Mouse (Mus musculus) bone marrow, adult 2 months (tissue): ENCODE measurements around the gene Stn1. TPM values are rescaled to one million over a fixed set of nuclear protein-coding genes. Genes with fewer than 3 reads are reported as not detected.
A peak's percentile ranks its signal among the peaks of the same experiment; 100 is the strongest.

Experiments
- H3K27ac ChIP-seq: fragments of 200-500 bp; 2 replicates; pipeline ENCODE4 v1.5.1; 2012; ENCODE audit warnings: low read depth, mild to moderate bottlenecking, control low read depth, inconsistent platforms, low read length; ENCODE audit not compliant: control insufficient read depth, poor library complexity, insufficient read depth
- H3K4me1 ChIP-seq: fragments of 200-500 bp; 2 replicates; pipeline ENCODE4 v1.6.1; 2011; ENCODE audit warnings: low read length; ENCODE audit not compliant: control insufficient read depth, insufficient read depth
- H3K4me3 ChIP-seq: fragments of 200-500 bp; replicated peaks from 2 replicates; pipeline ENCODE3; 2011; ENCODE audit warnings: mild to moderate bottlenecking, low read depth, low read length, control low read depth; ENCODE audit not compliant: control insufficient read depth
- CTCF ChIP-seq: fragments of 200-500 bp; IDR thresholded peaks from 2 replicates; pipeline ENCODE4 v1.5.1; 2011; ENCODE audit warnings: low read length, control low read depth; ENCODE audit not compliant: control insufficient read depth, insufficient read depth
- POLR2A ChIP-seq: fragments of 200-500 bp; IDR thresholded peaks from 2 replicates; pipeline ENCODE4 v1.6.1; 2011; ENCODE audit warnings: low read depth, mild to moderate bottlenecking, control low read depth, low read length, borderline replicate concordance; ENCODE audit not compliant: control insufficient read depth
- WGBS: fragments of 180-500 bp; shearing (Covaris S2); methylation state at CpG from one replicate; pipeline ENCODE4 v1.1.7; 2018; 5-methylcytosine and 5-hydroxymethylcytosine counted together
- polyA plus RNA-seq: library from polyadenylated mRNA; stranded (reverse); fragments of >200 nt; gene quantifications from 2 replicates; pipeline ENCODE4 v1.2.4, GENCODE M21; 2011; ENCODE audit warnings: low replicate concordance; ENCODE audit not compliant: missing spikeins, insufficient read depth, insufficient read length

Stn1 gene
- polyA plus RNA-seq, 1 experiment, result 19.1 TPM

- Histone ChIP-seq H3K4me1 (no peaks in the 10 kb centered on the region), H3K27ac (no peak overlapping the region), H3K4me3 (no peak overlapping the region)
- no peak for TF ChIP-seq POLR2A
- TF ChIP-seq CTCF, result no peak
- 82% methylated on average over 4 of the region's 4 CpGs for WGBS
These were observed 38.4 kb downstream of the Stn1 start for GRCm38 (mm10) chr19:47498942-47499341.

GRCm38 (mm10) chr19:47497736-47498135 lies 39.6 kb downstream of the Stn1 start:
- H3K27ac ChIP-seq, result no peak overlapping the region
- TF ChIP-seq CTCF (no peak), POLR2A (no peak)
- no peaks in the 10 kb centered on the region for H3K4me1 ChIP-seq
- H3K4me3 ChIP-seq, result no peak overlapping the region
- 82% methylated on average over 6 of the region's 6 CpGs for WGBS

- WGBS, result 79% methylated on average over 9 of the region's 9 CpGs
- no peaks in the 10 kb centered on the region for H3K4me1 ChIP-seq
- H3K4me3 ChIP-seq, result no peak overlapping the region
- TF ChIP-seq POLR2A (no peak), CTCF (no peak)
- H3K27ac ChIP-seq, result no peak overlapping the region
These were observed 40.0 kb downstream of the Stn1 start for GRCm38 (mm10) chr19:47497313-47497712.

DNA sequence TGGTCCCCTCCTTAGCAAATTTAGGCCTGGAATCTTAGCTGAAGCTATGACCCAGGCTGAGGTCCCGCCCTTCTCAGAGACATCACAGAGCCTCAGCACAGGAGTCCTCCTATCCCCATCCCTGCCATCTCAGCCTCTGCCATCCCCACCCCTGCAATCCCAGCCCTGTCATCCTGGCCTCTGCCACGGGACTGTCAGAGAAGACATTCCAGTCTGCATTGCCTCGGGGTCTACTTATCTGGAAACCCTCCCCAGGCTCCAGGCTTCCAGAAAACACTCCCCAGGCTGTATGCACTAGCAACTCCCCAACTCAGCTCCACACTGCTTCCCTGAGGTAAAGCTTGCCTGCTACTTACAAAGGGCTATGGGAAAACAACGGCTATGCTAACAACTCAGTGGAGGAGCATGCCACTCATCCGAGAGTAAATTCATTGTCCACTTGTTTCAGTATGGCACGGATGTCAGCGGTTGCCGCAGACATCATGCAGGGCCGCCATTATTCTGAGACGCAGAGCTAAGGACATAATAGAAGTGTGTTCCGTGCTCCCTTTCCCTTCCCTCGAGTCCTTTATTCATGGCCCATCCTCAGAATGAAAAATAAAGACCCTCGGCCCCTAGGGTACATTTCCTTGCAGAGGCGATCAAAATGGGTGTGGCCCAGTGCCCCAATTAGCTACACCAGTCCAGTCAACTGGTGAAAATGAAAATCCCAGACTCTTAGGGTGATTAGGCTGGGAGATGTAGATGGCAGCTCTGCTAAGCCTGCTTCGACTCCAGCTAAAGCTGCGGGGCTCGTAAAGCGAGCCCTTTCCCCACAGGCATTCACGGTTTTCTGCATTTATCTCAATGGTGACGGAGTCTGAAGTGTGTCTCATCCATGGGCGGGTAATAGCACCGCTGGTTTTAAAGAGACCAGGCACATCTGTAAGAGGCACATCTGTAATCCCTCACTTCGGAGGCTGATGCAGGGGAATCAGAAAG lies 44.0 kb downstream of the Stn1 start:
- TF ChIP-seq POLR2A, result no peak
- TF ChIP-seq CTCF, result no peak
- WGBS, result 86% methylated on average over 23 of the region's 23 CpGs
- Histone ChIP-seq H3K4me3 (no peak overlapping the region), H3K4me1 (no peaks in the 10 kb centered on the region), H3K27ac (no peak overlapping the region)

DNA sequence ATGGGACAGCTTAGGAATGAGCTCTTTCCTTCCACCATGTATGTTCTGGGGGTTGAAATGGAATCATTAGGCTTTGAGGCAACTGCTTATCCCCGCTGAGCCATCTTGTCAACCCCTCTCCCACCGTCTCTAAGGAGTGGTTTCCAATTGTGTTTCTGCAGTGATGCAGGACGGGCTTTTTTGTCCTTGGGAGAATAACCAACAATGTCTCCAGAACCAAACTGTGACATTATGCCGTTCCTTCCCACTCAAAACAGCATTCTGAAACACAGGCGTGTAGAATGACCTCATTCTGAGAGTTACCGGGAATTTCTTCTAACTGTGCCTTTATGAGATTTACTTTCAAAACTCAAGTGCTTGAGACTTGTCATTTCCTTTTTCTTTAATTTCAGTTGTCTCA lies 44.9 kb downstream of the Stn1 start:
- Histone ChIP-seq H3K4me1 (no peaks in the 10 kb centered on the region), H3K27ac (no peak overlapping the region), H3K4me3 (no peak overlapping the region)
- no peak for TF ChIP-seq CTCF
- no peak for TF ChIP-seq POLR2A
- 78% methylated on average over 6 of the region's 6 CpGs for WGBS

- no peaks in the 10 kb centered on the region for H3K4me1 ChIP-seq
These were observed 45.5 kb downstream of the Stn1 start for GRCm38 (mm10) chr19:47491853-47492252.

GRCm38 (mm10) chr19:47489233-47489632 lies 48.1 kb downstream of the Stn1 start:
- TF ChIP-seq POLR2A, result no peak
- peak; percentile 9; the same call in 1 of the 2 replicates for TF ChIP-seq CTCF
- Histone ChIP-seq H3K4me1 (no peaks in the 10 kb centered on the region), H3K27ac (no peak overlapping the region), H3K4me3 (no peak overlapping the region)
- WGBS, result 79% methylated on average over 3 of the region's 3 CpGs

More at GRCm38 (mm10) chr19:47491853-47492252, 45.5 kb downstream of the Stn1 start:
- TF ChIP-seq CTCF (no peak), POLR2A (no peak)
- no peak overlapping the region for H3K4me3 ChIP-seq
- no peak overlapping the region for H3K27ac ChIP-seq
- WGBS, result 71% methylated on average over 2 of the region's 2 CpGs

DNA sequence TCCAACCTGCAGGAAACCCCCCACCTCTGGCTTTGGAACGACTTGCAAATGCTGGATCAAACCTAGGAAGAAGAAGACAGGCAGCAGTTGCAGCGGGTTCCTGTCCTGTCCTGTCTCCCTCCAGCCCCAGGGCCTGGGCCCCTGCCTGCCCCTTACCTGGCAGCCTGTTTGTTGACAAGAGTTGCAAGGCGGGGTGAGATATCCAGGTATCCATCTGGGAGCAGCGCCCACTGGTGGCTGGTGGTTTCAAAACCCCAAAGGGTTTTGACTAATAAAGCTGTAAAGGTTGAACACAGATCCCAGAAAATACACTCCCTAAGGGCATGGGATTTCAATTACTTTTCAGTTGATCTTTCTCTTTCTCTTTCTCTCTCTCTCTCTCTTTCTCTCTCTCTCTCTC lies 49.1 kb downstream of the Stn1 start:
- 56% methylated on average over 4 of the region's 4 CpGs for WGBS
- TF ChIP-seq POLR2A (no peak), CTCF (peak; percentile 43; the same call in 1 of the 2 replicates)
- Histone ChIP-seq H3K27ac (no peak overlapping the region), H3K4me3 (no peak overlapping the region), H3K4me1 (no peaks in the 10 kb centered on the region)
